Mouse (Mus musculus) kidney, adult 18-20 months (tissue): ENCODE results near the gene Syk.
A peak's percentile ranks its signal among the peaks of the same experiment; 100 is the strongest.

Source experiments
- DNase-seq: peaks from one replicate; pipeline ENCODE4 v3.0.0; 2021

Gene Syk

DNA sequence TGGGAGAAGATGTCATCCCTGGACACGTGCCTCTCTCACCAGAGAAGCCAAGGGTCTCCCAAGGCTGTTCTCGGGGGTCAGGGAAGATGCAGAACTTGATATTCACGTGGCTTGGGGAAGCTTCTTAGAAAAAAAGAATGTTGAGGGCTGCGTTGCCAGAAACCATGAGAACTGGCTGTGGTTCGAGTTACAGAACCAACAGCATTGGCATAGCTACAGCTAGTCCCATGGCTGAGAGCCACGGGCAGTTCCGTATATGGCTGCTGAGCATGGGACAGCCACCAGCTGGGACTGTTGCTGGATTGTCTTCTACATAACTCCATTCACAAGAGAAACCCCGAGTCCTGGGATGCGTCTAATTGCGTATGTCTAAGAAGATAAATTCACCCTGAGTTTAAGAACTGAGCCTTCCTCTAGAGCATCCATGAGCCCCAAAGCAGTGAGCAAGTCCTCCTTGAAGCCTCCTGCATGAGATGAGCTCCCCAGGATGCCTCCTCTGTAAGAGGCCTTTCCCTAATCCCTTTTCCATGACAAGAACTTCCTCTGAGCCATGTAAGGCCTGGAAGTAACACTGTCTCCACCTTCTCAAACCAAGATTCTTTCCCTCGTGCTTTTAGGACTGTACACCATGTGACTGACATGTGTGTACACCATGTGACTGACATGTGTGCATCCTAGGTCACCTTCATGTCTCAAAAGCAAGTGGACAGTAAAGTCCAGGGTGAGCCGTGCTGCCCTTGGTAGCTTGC is 71.3 kb downstream of the Syk start:
- DNase-seq: no peak

DNA sequence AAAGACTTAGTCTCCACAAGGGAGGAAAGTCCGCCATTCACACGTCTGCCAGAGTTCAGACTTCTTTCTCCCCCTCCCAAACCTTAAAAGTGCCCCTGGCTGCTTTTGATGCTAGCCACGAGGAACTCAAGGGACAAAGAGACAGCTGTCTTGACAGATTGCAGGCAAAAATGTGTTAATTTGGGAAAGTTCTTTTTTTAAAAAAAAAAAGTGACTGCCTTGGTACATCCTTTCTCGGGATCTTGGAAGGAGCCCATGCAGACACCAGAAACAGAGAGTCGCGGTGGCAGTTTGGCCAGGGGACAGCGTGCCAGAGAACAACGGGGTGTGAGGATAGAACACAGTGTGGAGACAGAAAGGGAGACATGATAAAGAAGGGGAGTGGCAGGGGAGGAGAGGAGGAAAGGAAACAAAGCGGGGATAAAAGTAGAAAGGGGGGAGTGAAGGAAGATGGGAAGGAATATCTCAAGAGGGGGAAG is 71.9 kb downstream of the Syk start:
- DNase-seq: no peak

DNA sequence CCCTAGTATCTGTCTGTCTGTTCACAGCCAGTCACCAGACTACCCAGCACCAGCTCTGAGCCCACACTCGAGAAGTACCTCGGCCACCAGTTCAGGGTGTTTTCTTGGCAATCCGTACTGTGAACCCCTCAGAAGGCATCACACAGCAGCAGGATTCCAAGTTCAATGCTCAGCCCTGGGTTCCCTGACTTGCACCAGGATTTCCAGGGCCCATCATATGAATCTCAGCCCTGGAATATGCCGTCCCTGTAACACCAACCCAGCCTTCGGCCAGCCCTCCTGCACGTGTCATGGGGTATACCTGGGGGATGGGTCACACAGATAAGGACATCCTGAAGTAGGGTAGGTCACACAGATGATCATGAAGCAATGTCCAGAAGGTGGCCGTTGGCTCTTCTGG is 75.0 kb downstream of the Syk start:
- no peak for DNase-seq

DNA sequence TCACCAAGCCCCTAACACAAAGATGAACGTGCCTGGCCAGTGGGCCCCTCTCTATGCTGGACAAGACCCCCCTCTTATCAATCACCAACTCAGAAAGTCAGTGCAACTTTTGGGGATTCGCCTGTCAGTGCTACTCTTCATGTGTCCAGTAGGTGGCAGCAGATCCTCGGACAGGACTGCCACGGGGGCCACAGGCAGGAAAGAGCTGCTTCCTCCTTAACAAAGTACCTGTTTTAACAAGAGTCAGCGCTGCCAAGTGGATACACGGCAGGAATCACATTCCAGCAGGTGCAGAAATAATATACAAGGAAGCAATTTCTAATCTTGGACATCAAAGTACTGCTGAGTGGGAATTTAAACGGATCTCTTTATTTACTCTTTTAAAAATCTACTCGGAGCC is 75.5 kb downstream of the Syk start:
- DNase-seq: peak; percentile 56

DNA sequence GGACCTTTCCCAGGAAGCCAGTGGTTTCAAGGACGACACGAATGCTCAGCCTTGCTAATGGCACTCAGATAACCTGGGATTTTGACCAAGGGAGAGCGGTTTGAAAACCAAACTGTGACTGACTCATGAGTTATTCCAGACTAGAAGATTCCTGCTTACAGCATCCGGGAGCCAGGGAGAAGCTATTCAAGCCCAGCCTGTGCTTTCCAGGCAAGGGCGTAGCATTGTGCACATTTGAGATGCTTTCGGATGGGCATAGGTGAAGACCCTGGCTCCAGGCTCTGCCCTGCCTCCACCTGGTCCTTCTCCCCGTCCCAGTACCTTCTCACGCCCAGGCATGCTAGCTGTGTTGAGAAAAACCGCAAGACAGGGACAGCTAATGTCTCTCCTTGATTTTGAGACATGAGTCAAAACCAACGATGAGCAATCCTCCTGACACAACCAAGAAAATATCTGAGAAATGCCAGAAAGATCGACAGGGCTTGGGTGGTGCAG is 76.2 kb downstream of the Syk start:
- no peak for DNase-seq

DNA sequence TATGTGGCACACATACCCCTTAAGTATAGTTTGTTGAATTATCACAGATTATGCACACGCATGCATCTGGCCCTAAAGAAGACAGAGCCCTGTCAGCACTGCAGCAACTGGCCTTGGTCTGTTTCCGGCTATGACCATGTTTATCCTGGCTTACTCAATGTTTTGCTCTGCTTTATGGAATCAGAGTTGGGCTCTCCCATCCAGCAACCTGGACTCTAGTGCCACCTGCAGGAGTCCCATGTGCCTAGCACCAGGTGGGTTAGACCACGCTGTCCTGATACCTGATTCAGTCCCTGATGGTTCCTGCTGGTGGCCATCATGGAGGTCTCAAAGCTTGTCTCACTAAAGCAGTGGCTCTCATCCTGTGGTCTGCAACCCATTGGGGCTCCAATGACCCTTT is 86.9 kb downstream of the Syk start:
- peak; percentile 18 for DNase-seq

DNA sequence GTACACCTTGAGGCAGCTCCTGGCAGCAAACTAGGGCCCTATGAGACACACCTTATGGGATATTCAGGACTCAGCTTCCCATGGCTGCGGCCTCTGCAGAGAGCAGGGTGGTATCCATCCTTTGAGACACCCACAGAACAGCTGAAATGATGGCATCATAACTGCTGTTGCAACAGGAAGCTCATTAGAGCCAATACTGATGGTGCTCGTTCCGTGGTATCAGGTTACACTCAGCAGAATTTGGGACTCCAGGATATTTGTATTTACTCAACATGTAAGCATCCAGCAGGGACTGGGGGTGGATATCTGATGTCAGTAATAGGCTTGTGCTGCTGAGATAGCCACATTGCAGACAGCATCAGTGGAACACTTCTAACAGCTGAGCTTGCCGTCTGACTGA is 90.3 kb downstream of the Syk start:
- DNase-seq: no peak

DNA sequence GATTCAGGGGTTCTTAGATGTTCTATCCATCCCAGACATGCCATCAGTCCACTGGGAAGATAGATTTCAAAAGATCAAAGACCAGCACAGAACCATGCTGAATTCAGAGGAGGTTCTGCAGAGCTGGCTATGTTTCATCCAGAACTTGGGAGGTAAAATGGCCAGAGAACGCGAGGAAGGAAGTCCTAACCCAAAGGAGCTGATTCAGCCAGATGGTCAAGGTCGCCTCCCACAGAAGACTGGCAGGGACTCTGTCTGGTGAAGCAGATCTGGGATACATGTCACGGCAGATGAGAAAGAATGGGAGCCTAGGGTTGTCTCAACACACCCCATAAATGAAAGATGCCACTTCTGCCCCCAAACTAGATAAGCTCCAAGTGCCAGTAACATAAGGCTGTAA is 90.9 kb downstream of the Syk start:
- DNase-seq: no peak

DNA sequence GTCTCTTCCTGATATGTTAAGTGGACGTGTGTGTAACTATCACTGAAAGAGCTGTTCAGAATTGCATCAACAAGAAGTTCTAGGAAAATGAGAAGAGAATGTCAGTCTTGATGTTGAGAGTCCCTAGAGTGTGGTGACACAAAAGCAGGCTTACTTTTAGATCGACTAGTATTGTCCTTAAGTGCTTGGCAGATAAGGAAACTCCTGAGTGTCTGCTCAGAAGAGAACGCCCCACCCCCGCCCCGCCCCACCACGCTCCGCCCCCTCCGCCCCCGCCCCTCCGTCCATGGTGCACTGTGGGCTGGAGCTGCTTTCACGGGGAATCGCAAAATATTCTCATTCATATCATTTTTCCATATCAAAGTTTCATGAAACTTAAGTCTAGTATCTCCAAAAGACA is 91.9 kb downstream of the Syk start:
- DNase-seq: no peak

DNA sequence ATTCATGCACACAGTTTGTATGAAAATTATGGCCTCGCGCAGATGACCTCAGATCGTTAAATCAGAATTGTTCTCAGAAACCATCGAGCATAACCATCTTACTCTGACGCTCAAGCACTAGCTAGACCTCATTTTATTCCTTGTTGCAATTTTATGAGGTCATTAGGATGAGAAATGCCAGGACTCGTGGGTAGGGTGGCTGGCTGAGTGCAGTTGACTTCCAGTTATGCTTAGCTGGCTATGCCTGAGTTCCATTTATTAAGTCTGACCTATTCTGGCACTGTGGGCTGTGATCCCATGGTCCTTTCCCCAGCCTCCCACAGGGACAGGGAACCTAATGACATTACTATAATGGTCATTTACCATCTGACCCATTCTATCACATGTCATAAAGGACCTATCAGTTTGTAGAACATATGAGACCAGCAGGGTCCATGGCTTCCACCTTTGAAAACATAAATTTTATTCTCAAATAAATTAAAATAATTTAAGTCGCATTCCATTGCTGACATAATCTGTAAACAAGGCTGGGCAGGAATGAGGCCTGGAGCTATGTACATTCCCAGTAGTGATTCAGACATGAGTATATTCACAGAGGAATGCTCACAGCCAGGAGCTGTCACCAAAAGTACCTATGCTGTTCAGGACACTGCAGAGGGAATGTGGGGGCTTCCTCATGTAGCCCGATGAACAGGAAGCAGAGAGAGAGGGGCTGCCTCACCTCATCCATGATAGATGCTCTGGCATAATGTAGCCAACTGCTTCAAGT is 92.7 kb downstream of the Syk start:
- peak; percentile 12 for DNase-seq

DNA sequence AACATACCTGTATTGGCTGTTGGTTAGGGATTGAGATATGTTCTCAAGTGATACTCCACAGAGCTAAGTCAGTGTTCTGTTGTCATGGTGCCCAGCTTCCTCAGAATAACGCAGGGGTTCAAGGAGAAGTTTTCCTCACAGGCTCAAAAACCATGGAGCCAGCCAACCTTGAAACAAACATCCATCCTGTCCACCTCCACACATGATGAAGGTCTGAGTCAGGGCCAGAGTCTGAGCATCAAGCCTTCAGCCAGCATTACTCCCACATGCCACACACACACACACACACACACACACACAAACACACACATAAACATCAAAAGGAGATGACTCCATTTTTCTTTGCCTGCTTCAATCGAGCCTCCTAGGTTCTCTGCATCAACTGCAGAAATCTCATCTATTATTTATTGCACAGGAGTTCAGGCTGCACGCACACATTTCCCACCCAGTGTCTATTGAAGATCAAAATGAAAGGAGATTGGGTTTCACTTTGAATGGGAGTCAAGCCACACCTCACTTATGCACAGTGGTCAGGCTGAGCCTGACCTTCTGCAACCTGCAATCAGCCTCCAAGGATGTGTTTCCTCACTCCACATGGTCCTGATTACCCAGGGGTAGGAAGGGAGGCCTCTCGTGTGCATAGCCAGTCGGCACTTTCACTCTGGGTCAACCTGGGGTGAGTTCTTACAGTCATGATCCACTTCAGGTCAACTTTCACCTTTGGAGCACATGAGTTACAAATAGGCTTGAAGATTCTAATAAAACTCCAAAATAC is 93.9 kb downstream of the Syk start:
- DNase-seq: no peak

DNA sequence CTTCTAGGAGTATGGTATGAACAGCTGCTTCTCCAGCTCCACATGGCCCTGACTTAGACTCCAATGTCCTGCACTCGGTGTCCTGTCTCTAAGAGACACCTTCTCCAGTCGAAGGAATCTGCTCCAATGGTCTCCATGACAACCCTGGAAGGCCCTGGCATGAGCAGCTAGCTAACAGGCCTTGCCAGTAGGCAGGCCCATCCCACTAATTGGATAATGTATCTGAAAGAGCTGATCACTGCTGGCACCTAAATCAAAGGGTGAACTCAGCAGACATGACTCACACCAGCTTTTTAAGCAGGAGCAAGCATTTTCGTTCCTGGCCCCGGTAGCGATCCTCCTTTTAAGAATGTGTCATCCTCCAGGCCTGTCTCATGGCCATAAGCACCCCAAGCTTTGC is 96.9 kb downstream of the Syk start:
- DNase-seq: no peak

DNA sequence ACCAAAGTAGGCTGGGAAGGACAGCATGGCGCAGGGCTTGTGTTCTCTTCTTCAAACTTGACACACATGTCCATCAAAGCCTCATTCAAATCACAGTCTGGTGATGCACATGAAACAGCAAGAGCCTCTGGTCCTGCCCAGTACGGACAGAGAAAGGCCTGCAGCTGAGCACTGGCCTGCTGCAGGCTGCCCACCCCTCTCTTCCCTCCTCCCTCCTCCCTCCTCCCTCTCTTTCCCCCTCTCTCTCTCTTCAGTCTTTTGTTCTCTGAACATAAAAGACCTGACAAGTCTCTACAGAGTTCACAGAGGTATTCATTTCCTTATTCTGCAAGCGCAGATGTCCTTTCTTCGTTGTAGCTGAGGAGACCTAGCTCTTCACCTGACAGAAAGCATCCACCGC is 99.1 kb downstream of the Syk start:
- DNase-seq: no peak

DNA sequence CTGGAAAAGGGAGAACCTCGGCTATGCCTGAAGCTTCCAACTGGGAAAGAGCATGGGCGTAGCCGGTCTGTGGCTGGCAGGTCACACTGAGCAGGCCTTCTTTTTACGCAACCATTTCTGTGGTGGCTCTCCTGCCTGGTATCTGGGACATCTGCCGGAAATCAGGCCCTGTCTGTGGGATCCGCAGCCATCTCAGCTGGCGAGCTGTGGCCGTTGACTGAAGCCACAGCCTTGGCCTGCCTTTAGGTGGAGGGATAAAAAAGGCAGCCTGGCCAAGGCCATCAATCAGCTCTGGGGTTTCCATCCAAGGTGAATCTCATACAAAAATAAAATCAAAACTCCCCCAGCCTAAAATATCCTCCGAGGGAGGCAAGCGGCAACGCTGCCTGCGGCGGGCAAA is 107.5 kb downstream of the Syk start:
- DNase-seq: no peak

DNA sequence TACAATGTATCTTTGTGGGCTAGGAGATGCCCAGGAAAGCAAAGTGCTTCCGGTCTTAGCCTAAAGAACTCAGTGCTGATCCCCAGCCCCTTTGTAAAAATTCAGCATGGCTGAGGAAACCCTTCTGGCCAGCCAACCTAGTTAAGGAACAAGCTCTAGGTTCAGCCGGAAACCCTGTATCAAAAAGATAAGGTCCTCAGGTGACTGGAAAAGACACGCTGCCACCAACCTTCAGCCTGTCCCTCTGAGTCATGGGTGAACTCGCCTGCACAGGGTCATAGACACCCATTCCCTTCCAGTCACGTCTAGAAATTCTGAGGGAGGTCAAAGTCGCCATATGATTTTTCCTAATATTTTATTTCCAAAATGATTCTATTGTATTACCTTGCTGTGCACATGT is 109.3 kb downstream of the Syk start:
- DNase-seq: no peak

DNA sequence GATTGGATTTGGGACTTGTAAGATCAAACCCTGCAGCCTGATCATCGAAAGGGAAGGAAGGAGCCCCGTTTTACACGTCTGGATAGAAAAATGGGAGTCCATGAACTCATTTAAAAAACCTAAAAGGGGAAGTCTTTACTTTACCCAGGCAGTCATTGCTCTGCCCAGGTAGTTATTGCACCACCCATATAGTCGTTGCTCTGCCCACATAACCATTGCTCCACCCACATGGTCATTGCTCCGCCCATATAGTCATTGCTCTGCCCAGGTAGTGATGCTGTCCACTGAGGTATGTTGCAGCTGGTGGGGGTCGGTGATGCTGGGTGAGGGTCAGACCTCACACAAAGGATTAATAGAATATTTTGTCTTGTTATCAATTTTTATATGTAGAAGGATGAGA is 111.9 kb downstream of the Syk start:
- DNase-seq: no peak
